Mouse (Mus musculus) E14TG2a.4 (cell line): Measurements from ENCODE around the gene Bmpr1b.

ENCODE experiments used
- CTCF ChIP-seq: conservative IDR thresholded peaks from 2 replicates; pipeline ENCODE4 v1.5.1; 2014; ENCODE audit warnings: low read length
- NANOG ChIP-seq: IDR thresholded peaks from 2 replicates; pipeline ENCODE4 v1.6.1; 2014; ENCODE audit warnings: borderline replicate concordance, low read length, mixed read lengths
- POU5F1 ChIP-seq: IDR thresholded peaks from 2 replicates; pipeline ENCODE4 v1.6.1; 2014; ENCODE audit warnings: low read length, borderline replicate concordance

DNA sequence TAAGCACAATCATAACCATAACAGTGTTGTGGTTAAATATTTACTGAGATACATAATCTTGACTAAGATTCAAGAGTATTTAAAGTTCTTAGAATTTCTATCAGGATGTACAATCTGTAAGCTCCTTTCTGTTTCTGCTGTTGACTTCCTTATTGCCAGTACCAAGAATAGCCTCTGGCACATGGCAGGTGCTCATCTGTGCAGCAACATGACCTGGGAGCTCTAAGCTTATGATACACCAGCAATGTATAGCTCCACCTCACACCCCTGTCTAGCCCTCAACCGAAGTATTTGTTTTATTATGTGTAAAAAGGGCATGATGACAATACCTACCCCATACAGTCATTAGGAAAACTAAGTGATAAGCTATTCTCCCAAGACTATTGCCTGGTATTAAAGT lies 42.8 kb downstream of the Bmpr1b start:
- no peak for TF ChIP-seq POU5F1
- no peak for TF ChIP-seq CTCF
- TF ChIP-seq NANOG, result no peak
